Mouse (Mus musculus): Measurements from ENCODE around the gene Dusp6. TPM values are rescaled to one million over a fixed set of nuclear protein-coding genes. Genes with fewer than 3 reads are reported as not detected.

Dusp6 gene
- total RNA-seq, 2 experiments from 2014 or later: 64.9 to 66.7 TPM

GRCm38 (mm10) chr10:99255830-99256570 is 7.0 kb upstream of the Dusp6 start:
- H3K4me3 ChIP-seq: no peak overlapping the region
- no peak for TF ChIP-seq CTCF (conservative IDR thresholded peaks at IDR 0.05)
- no peak overlapping the region for H3K27ac ChIP-seq
- no peak for DNase-seq (ENCODE audit: low spot score in 2 of 2)

GRCm38 (mm10) chr10:99257531-99257930 is 5.5 kb upstream of the Dusp6 start:
- H3K27ac ChIP-seq: no peak overlapping the region
- DNase-seq (ENCODE audit: low spot score in 2 of 2): no peak
- H3K4me3 ChIP-seq: no peak overlapping the region
- no peak for TF ChIP-seq CTCF (conservative IDR thresholded peaks at IDR 0.05)

DNA sequence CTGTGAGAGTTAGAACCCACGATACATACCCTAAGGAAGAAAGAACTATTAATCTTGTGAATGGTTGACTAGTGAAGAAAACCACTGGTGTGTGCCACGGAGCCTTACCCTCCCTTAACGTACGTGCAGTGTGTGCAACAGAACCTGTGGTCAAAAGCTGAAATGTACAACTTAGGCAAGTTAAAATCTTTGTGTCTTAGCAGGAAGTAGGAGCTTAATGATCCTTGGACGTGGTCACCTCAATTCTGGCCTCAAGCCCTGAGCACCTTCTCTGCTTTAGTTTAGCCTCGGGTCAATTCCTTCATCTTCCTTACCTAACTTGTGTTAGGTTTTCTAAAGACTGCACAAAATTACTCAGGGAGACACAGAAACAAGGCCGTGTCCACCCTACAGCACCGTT is 3.2 kb upstream of the Dusp6 start:
- H3K4me3 ChIP-seq: no peak overlapping the region
- no peak overlapping the region for H3K27ac ChIP-seq
- no peak for TF ChIP-seq CTCF (conservative IDR thresholded peaks at IDR 0.05)
- DNase-seq (ENCODE audit: low spot score in 2 of 2): no peak

GRCm38 (mm10) chr10:99261151-99261635 is 1.8 kb upstream of the Dusp6 start:
- no peak for TF ChIP-seq CTCF (conservative IDR thresholded peaks at IDR 0.05)
- Histone ChIP-seq H3K4me3 (peak overlapping the region; percentile 92), H3K27ac (peak overlapping the region; percentile 98)
- DNase-seq (ENCODE audit: low spot score in 2 of 2): peak; percentile 88 to 89

DNA sequence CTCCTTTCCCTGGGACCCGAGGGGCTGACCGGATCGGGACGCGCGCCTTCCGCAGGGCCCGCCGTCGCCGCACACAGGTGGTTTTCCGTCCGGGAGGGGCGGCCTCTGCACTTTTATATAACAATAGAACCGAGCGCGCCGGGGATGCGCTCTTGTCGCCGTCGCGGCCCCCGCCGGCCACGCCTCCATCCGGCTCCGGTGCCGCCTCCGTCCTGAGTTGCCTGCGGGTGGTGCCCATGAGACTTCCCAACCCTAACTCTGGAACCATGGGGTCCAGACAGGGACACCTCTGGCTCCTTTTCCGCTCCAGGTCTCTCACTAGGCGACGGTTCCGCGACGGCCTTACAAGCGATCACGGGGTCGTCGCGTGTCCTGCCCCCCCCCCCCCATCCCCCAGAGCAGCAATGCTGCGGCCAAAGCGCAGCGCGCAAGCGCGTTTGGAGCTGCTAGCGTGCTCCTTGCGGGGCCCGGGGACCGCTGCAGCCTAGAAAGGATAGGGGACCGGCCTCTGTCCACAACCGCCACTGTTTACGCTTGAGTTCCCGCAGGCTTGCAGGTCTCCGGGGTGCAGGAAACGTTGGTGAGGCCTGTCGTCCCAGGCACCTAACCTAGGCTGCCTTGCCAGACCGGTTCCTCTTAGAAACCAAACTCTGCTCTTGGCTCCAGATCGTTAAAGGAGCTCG is 1.3 kb upstream of the Dusp6 start:
- H3K4me3 ChIP-seq: peak overlapping the region; percentile 92
- TF ChIP-seq CTCF (conservative IDR thresholded peaks at IDR 0.05): peak; percentile 37; the same call in 1 of the 2 replicates
- peak; percentile 74 for DNase-seq (ENCODE audit: low spot score in 2 of 2)
- H3K27ac ChIP-seq: peak overlapping the region; percentile 98

DNA sequence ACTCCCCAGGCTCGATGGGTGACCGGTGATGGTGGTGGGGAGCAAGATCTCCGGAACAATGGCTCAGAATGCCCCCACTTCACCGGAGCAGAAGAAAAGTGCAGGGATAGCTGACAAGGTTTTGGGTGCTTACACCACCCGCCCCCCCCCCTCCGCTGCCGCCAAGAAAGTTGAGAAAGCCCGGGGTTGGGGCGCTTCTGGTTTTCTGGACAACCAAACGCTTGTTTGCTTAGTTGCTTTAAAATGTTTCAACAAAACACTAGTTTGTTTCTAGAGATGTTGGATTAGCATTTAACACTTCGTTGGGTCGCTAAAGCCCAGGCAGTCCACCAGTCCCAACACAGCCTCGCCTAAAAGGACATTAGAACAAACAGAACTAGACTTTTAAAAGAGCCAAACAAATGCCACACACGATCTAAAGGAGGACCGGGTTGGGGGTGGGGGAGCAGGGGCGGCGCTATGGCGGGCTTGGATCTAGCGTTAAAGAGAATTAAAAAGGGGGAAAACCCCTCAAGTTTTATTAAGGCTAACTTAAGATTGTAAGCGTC is 638 bp upstream of the Dusp6 start:
- TF ChIP-seq CTCF (conservative IDR thresholded peaks at IDR 0.05): no peak
- Histone ChIP-seq H3K27ac (peak overlapping the region; percentile 98), H3K4me3 (peak overlapping the region; percentile 92)
- DNase-seq (ENCODE audit: low spot score in 2 of 2): no peak

DNA sequence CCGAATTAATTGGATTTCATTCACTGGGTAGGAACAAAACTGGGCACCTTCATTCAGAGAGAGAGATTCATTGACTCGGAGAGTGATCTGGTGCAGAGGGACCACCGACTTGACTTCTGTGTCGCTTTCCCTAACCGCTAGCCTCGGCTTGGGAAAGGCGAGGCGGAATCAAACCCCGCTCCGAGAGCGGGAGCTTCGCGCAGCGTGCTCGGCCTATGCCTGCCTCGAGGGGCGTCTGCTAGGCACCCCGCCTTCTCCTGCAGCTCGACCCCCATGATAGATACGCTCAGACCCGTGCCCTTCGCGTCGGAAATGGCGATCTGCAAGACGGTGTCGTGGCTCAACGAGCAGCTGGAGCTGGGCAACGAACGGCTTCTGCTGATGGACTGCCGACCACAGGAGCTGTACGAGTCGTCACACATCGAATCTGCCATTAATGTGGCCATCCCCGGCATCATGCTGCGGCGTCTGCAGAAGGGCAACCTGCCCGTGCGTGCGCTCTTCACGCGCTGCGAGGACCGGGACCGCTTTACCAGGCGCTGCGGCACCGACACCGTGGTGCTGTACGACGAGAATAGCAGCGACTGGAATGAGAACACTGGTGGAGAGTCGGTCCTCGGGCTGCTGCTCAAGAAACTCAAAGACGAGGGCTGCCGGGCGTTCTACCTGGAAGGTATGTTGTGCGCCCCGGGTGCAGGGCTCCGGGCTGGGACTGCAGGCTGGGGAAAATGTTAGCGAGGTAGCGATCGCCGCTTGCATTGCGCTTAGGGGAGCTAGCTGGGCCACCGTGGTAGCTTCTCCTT is 589 bp downstream of the Dusp6 start:
- Histone ChIP-seq H3K4me3 (peak overlapping the region; percentile 92), H3K27ac (peak overlapping the region; percentile 94)
- no peak for TF ChIP-seq CTCF (conservative IDR thresholded peaks at IDR 0.05)
- no peak for DNase-seq (ENCODE audit: low spot score in 2 of 2)

GRCm38 (mm10) chr10:99264301-99265010 is 1.4 kb downstream of the Dusp6 start:
- DNase-seq (ENCODE audit: low spot score in 2 of 2): no peak
- peak overlapping the region; percentile 92 for H3K4me3 ChIP-seq
- no peak for TF ChIP-seq CTCF (conservative IDR thresholded peaks at IDR 0.05)
- peak overlapping the region; percentile 94 for H3K27ac ChIP-seq

DNA sequence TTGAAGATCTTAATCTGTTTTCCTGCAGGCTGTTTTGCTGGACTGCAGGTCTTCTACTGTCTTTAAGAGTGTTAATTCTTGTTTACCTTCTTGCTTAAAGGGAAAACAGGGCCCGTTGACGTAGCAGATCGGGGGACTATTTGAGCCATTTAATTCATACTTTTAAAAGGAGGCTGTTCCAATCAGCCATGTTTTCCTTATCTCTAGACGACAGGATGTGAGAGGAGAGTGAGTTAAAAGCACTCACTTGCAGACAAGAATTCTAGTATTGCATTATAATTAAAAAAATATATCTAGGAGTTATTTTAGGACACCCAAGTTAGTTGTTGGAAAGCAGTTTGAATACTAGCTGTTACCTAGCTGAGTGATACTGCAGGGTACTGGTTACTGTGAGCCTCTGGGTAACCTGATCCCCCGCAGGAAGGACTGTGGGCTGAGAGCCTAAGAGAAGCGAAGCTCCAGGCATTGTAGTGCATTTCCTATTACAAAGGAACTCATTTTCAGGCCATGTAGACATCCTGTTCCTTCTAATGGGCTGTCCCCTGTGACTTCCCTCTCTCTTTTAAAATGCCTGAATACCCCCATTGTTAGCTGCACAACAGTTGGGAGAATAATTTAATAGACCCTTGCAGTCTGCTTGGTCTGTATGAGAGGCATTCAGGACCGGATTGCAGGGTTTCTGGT is 2.1 kb downstream of the Dusp6 start:
- peak overlapping the region; percentile 92 for H3K4me3 ChIP-seq
- H3K27ac ChIP-seq: peak overlapping the region; percentile 94
- no peak for TF ChIP-seq CTCF (conservative IDR thresholded peaks at IDR 0.05)
- no peak for DNase-seq (ENCODE audit: low spot score in 2 of 2)

GRCm38 (mm10) chr10:99266025-99266424 is 3.0 kb downstream of the Dusp6 start:
- Histone ChIP-seq H3K27ac (peak overlapping the region; percentile 94), H3K4me3 (peak overlapping the region; percentile 92)
- DNase-seq (ENCODE audit: low spot score in 2 of 2): no peak
- no peak for TF ChIP-seq CTCF (conservative IDR thresholded peaks at IDR 0.05)

DNA sequence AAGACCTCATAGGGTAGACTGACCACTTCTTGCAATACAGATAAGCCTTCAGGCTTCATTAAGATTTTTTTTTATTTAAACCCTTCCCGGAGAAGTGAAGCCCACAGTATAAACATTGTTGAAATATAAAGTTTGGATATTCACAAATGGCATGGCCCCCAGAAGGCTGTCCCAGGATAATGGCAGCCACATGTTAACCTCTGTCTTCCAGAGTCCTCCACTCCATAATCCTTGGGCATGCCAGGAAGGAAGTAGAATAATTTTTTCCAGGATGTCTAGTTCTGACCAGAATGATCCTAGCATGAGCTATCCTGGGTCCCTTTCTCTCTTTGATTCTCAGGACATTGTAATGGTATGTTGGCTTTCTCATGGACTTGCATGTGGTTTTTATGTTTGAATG is 4.6 kb downstream of the Dusp6 start:
- Histone ChIP-seq H3K27ac (peak overlapping the region; percentile 94), H3K4me3 (peak overlapping the region; percentile 92)
- DNase-seq (ENCODE audit: low spot score in 2 of 2): no peak
- no peak for TF ChIP-seq CTCF (conservative IDR thresholded peaks at IDR 0.05)

Data from layer of hippocampus, adult 2 months (tissue).